Mouse (Mus musculus): ENCODE measurements at regions not wholly inside any gene's neighbourhood (a gene's known extent, or its start where the extent isn't known, plus 50 kb on each side); places are given as distances from the start of the nearest gene placed in this dataset.
A peak's percentile ranks its signal among the peaks of the same experiment; 100 is the strongest.

- TF ChIP-seq POLR2A (IDR thresholded peaks at IDR 0.05; ENCODE audit: borderline replicate concordance, extremely low read depth, low read depth, low read length): no peak
- TF ChIP-seq CTCF (IDR thresholded peaks at IDR 0.05; ENCODE audit: insufficient read depth, low read length): no peak
- no peak for DNase-seq
- H3K4me3 ChIP-seq (replicated peaks; ENCODE audit: extremely low read depth, low read depth, low read length): no peak overlapping the region
- no peaks in the 10 kb centered on the region for H3K4me1 ChIP-seq (ENCODE audit: control insufficient read depth, insufficient read depth, low read length)
- WGBS: 80% methylated on average over 1 of the region's 1 CpGs
Measured at GRCm38 (mm10) chr14:72227441-72227840, 264.2 kb downstream of the Gm9195 start.

GRCm38 (mm10) chr14:72226946-72227345, 264.7 kb downstream of the Gm9195 start:
- WGBS: 74% methylated on average over 1 of the region's 1 CpGs
- TF ChIP-seq CTCF (IDR thresholded peaks at IDR 0.05; ENCODE audit: insufficient read depth, low read length) (no peak), POLR2A (IDR thresholded peaks at IDR 0.05; ENCODE audit: borderline replicate concordance, extremely low read depth, low read depth, low read length) (no peak)
- no peak for DNase-seq

GRCm38 (mm10) chr14:72222836-72223235, 268.8 kb downstream of the Gm9195 start:
- DNase-seq: no peak
- no peaks in the 10 kb centered on the region for H3K4me1 ChIP-seq (ENCODE audit: control insufficient read depth, insufficient read depth, low read length)
- TF ChIP-seq POLR2A (IDR thresholded peaks at IDR 0.05; ENCODE audit: borderline replicate concordance, extremely low read depth, low read depth, low read length) (no peak), CTCF (IDR thresholded peaks at IDR 0.05; ENCODE audit: insufficient read depth, low read length) (no peak)
- no peak overlapping the region for H3K4me3 ChIP-seq (replicated peaks; ENCODE audit: extremely low read depth, low read depth, low read length)
- 34% methylated on average over 2 of the region's 2 CpGs for WGBS

More at GRCm38 (mm10) chr14:72226946-72227345, 264.7 kb downstream of the Gm9195 start:
- H3K4me3 ChIP-seq (replicated peaks; ENCODE audit: extremely low read depth, low read depth, low read length): no peak overlapping the region
- no peaks in the 10 kb centered on the region for H3K4me1 ChIP-seq (ENCODE audit: control insufficient read depth, insufficient read depth, low read length)

- TF ChIP-seq POLR2A (IDR thresholded peaks at IDR 0.05; ENCODE audit: borderline replicate concordance, extremely low read depth, low read depth, low read length) (no peak), CTCF (IDR thresholded peaks at IDR 0.05; ENCODE audit: insufficient read depth, low read length) (no peak)
- 86% methylated on average over 6 of the region's 6 CpGs for WGBS
- no peak overlapping the region for H3K4me3 ChIP-seq (replicated peaks; ENCODE audit: extremely low read depth, low read depth, low read length)
- no peak for DNase-seq
- no peaks in the 10 kb centered on the region for H3K4me1 ChIP-seq (ENCODE audit: control insufficient read depth, insufficient read depth, low read length)
Measured at GRCm38 (mm10) chr14:72219523-72219922, 272.1 kb downstream of the Gm9195 start.

- Histone ChIP-seq H3K4me3 (replicated peaks; ENCODE audit: extremely low read depth, low read depth, low read length) (no peak overlapping the region), H3K4me1 (ENCODE audit: control insufficient read depth, insufficient read depth, low read length) (no peaks in the 10 kb centered on the region; the same call in 1 of the 2 replicates)
Measured at GRCm38 (mm10) chr14:72200307-72200706, 291.3 kb downstream of the Gm9195 start.

GRCm38 (mm10) chr14:72199900-72200299, 291.7 kb downstream of the Gm9195 start:
- no peak overlapping the region for H3K4me3 ChIP-seq (replicated peaks; ENCODE audit: extremely low read depth, low read depth, low read length)
- TF ChIP-seq CTCF (IDR thresholded peaks at IDR 0.05; ENCODE audit: insufficient read depth, low read length): no peak
- TF ChIP-seq POLR2A (IDR thresholded peaks at IDR 0.05; ENCODE audit: borderline replicate concordance, extremely low read depth, low read depth, low read length): no peak
- H3K4me1 ChIP-seq (ENCODE audit: control insufficient read depth, insufficient read depth, low read length): no peaks in the 10 kb centered on the region; the same call in 1 of the 2 replicates
- no peak for DNase-seq

More at GRCm38 (mm10) chr14:72200307-72200706, 291.3 kb downstream of the Gm9195 start:
- 55% methylated on average over 3 of the region's 3 CpGs for WGBS
- DNase-seq: no peak
- TF ChIP-seq POLR2A (IDR thresholded peaks at IDR 0.05; ENCODE audit: borderline replicate concordance, extremely low read depth, low read depth, low read length): no peak
- no peak for TF ChIP-seq CTCF (IDR thresholded peaks at IDR 0.05; ENCODE audit: insufficient read depth, low read length)

- Histone ChIP-seq H3K4me1 (ENCODE audit: control insufficient read depth, insufficient read depth, low read length) (no peaks in the 10 kb centered on the region; the same call in 1 of the 2 replicates), H3K4me3 (replicated peaks; ENCODE audit: extremely low read depth, low read depth, low read length) (no peak overlapping the region)
- no peak for TF ChIP-seq CTCF (IDR thresholded peaks at IDR 0.05; ENCODE audit: insufficient read depth, low read length)
- TF ChIP-seq POLR2A (IDR thresholded peaks at IDR 0.05; ENCODE audit: borderline replicate concordance, extremely low read depth, low read depth, low read length): no peak
- WGBS: 26% methylated on average over 7 of the region's 7 CpGs
- DNase-seq: no peak
Measured at GRCm38 (mm10) chr14:72197972-72198371, 293.7 kb downstream of the Gm9195 start.

- DNase-seq: no peak
- no peak overlapping the region for H3K4me3 ChIP-seq (replicated peaks; ENCODE audit: extremely low read depth, low read depth, low read length)
- TF ChIP-seq CTCF (IDR thresholded peaks at IDR 0.05; ENCODE audit: insufficient read depth, low read length) (peak; percentile 46; the same call in 1 of the 2 replicates), POLR2A (IDR thresholded peaks at IDR 0.05; ENCODE audit: borderline replicate concordance, extremely low read depth, low read depth, low read length) (no peak)
- WGBS: 28% methylated on average over 5 of the region's 5 CpGs
- no peaks in the 10 kb centered on the region for H3K4me1 ChIP-seq (ENCODE audit: control insufficient read depth, insufficient read depth, low read length)
Measured at GRCm38 (mm10) chr14:72187329-72187984, 304.2 kb downstream of the Gm9195 start.

GRCm38 (mm10) chr14:72175751-72176150, 315.9 kb downstream of the Gm9195 start:
- TF ChIP-seq CTCF (IDR thresholded peaks at IDR 0.05; ENCODE audit: insufficient read depth, low read length): no peak
- TF ChIP-seq POLR2A (IDR thresholded peaks at IDR 0.05; ENCODE audit: borderline replicate concordance, extremely low read depth, low read depth, low read length): no peak
- 92% methylated on average over 1 of the region's 1 CpGs for WGBS
- Histone ChIP-seq H3K4me1 (ENCODE audit: control insufficient read depth, insufficient read depth, low read length) (no peaks in the 10 kb centered on the region), H3K4me3 (replicated peaks; ENCODE audit: extremely low read depth, low read depth, low read length) (no peak overlapping the region)
- DNase-seq: no peak
